Mouse (Mus musculus): ENCODE measurements around the gene Luzp4.
"Not testable (repeated sequence)": the region's sequence is repeated elsewhere in the genome, so short reads cannot be mapped to it uniquely, and the experiment has no call there.

GRCm38 (mm10) chrX:148841801-148842200 lies 15.6 kb upstream of the Luzp4 start:
- not testable (repeated sequence) for TF ChIP-seq CTCF, EP300 (IDR thresholded peaks at IDR 0.05; ENCODE audit: low read depth)

Data from liver, postnatal 0 days (tissue).